Mouse (Mus musculus) T-cell, adult 2 months (primary cell): ENCODE data around the gene Cdiptos.

Experiments
- DNase-seq: peaks from one replicate; pipeline ENCODE4 v3.0.0; 2022; ENCODE audit warnings: low spot score

The Cdiptos gene

GRCm38 (mm10) chr7:127014320-127014719 is 38.4 kb upstream of the Cdiptos start, which contains the start of gene Mvp:
TSS of gene Mvp (minus strand) at chr7:127014621.
- DNase-seq, result peak; percentile 76

- DNase-seq, result no peak
Measured at GRCm38 (mm10) chr7:127013385-127013784, 37.5 kb upstream of the Cdiptos start.

- no peak for DNase-seq
Measured at GRCm38 (mm10) chr7:127012845-127013244, 36.9 kb upstream of the Cdiptos start.

DNA sequence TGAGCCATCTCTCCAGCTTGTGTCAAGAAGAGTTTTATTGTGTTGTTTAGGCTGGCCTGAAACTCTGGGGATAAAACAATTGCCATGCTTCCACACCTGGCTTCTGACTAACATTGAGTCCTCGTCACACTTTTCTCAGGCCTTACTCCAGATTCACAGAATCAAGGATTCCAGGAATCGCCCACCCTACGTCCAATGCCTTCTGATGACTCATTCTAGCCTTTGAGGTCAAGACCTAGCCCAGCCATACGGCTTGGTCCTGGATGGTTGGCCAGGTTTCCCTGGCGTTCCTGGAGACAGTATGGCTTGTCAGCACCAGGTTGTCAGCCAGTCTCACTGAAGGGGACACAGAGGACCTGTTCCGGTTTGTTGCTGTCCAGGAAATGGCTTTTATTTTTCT is 36.5 kb upstream of the Cdiptos start:
- no peak for DNase-seq

- no peak for DNase-seq
Measured at GRCm38 (mm10) chr7:127011717-127012116, 35.8 kb upstream of the Cdiptos start.

DNA sequence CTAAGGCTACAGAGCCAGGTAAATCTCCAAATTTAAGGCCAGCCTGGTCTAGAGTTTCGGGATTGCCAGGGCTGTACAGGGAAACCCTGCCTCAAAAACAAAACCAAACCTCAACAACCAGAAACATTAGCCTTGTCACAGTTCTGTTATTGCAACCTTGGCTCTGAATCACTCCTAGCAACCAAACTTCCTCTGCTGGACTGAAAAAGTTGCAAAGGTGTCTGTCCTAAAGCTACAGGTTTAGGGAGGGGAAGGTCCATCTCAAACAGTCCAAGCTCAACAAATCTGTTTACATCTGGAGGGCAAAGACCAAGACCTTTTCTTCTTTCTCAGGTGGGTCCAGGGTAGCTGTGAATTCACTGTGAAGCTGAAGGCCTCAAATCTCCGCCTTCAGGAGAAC is 35.2 kb upstream of the Cdiptos start:
- no peak for DNase-seq

DNA sequence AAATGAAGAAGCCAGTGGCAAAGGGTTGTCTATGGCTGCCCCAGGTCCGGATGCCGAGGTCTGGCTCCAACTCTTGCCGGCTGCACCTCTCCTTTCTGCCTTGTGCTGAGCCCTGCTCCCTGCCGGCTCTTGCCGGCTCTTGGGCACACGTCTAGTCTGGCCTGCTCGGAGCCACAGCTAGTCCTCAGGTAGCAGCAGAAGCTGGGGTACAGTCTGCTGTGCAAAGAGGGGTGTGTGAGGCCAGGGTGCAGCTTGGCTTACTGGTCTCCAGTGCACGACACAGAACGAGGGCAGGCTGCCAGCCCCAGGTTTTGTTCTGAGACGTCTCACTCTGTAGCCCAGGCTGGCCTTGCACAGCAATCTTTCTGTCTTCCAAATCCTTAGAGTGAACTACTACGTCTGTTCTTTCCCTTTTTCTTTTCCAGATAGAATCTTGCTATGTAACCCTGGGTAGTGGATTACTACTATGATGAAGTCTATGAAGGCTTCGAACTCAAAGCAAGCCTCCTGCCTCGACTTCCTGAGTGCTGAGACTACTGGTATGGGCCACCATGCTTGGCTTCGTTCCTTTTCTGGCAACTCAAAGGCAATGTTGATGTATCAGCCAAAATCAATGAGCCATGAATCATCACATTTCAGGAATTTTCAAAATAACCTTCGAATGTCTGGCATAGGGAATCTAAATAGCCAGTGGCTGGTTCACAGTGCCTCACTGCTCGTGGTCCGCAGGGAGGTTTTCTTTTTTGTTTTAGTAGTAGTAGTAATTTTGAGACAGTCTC is 33.6 kb upstream of the Cdiptos start:
- DNase-seq, result no peak

GRCm38 (mm10) chr7:127008239-127009019 is 32.5 kb upstream of the Cdiptos start:
- DNase-seq, result no peak

DNA sequence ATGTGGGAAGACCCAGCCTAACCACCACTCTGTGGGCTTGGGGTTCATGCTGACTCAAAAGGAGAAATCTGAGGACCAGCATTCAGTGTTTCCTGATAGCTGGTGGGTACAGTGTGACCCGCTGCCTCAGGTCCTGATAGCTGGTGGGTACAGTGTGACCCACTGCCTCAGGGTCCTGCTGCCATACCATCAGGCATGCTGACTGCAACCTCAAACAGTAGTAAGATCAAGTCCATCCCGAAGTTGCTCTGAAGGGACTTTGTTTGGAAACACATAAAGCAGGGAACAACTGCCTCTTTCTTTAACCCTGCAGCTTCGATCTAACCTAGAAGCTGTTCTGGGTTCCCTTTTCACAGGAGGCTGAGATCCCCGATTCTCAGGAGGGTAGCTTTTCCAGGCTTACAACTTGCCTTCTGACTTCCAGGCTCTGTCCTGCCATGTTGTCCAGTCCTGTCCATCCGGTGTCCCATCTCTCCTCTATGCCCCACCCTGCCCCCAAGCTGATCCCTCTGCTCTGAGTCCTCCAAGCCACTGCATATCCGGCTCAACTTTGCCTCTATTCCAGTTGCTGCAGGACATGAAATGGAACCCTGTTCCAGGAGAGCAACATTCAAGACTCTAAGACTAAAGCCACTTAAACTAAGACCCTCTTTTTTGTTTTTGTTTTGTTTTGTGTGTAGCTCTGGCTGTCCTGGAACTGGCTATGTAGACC is 31.6 kb upstream of the Cdiptos start:
- DNase-seq, result no peak

GRCm38 (mm10) chr7:127004122-127004875 is 28.4 kb upstream of the Cdiptos start:
- DNase-seq, result no peak

GRCm38 (mm10) chr7:127003620-127004019 is 27.7 kb upstream of the Cdiptos start:
- no peak for DNase-seq

GRCm38 (mm10) chr7:126999568-126999967 is 23.7 kb upstream of the Cdiptos start:
- peak; percentile 80 for DNase-seq

GRCm38 (mm10) chr7:126996449-126996848 is 20.6 kb upstream of the Cdiptos start:
- DNase-seq, result no peak

DNA sequence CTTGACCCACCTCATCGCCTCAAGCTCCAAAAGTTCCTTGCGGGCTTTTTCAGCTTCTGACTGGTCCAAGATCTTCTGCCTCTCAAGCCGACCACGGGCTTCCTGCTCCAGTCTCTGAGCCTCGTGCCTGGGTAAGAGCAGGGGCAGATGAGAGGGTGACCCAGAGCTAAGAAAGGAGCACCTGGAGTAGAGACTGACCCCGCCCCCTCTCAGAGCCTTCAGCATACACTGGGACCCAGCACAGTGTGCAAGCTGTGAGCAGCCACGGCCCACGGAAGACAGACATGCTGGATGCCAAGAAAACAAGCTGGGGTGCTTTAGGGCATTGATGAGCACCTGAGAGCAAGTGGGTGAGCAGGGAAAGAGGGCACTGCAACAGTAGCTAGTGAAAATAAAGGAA is 12.9 kb upstream of the Cdiptos start:
- no peak for DNase-seq

GRCm38 (mm10) chr7:126986319-126986718 is 10.4 kb upstream of the Cdiptos start:
- peak; percentile 34 for DNase-seq

- DNase-seq, result no peak
Measured at GRCm38 (mm10) chr7:126984667-126985444, 9.0 kb upstream of the Cdiptos start.

DNA sequence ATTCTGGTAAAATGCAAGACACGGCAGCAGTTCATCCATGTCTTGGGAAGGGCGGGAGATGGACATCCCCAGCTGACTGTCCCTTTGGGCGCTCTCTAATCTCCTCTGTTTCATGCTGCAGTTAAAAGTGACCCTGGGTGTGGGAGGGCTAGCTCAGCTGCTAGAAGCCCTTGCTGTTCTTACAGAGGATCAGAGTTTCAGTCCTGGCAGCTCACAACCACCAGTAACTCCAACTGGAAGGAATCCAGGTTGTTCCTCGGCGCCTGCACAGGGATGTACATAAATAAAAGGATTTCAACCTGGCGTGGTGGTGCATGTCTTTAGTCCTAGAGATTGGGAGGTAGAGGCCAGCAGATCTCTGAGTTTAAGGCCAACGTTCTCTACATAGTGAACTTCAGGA is 7.2 kb upstream of the Cdiptos start:
- no peak for DNase-seq

DNA sequence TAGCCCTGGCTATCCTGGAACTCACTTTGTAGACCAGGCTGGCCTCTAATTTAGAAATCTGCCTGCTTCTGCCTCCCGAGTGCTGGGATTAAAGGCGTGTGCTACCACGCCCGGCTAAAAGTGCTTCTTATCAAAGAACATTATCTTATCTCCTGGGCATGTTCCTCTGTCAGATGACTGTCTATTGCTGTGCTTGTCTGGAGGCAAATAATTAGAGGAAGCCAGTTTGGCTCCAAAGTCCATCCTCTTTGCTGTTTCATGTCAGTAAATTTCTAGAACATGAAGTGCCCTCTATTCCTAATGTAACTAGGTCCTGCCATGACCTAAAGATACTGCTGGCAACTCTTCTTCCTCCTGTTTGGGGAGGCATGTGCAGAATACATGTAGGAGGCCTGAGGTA is 6.2 kb upstream of the Cdiptos start:
- DNase-seq, result no peak

- DNase-seq, result no peak
Measured at GRCm38 (mm10) chr7:126981601-126982000, 5.7 kb upstream of the Cdiptos start.

DNA sequence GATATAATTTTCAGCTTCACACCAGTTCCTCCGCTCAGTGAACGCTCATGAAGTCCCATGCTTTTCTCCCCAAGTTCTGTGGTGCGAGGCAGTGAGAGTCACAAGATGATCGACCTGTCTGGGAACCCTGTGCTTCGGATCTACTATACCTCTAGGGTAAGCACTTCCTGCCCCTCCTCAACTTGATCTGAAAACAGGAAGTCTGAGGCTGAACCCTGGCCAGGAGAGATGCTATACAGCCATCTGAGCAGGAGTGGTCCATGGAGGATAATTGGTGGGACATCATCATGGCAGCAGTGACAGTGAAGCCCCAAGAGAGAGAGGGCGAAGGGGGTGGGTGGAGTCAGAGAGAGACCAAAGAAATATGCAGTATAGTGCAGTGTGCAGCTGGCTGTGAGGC is 2.9 kb upstream of the Cdiptos start:
- peak; percentile 46 for DNase-seq

DNA sequence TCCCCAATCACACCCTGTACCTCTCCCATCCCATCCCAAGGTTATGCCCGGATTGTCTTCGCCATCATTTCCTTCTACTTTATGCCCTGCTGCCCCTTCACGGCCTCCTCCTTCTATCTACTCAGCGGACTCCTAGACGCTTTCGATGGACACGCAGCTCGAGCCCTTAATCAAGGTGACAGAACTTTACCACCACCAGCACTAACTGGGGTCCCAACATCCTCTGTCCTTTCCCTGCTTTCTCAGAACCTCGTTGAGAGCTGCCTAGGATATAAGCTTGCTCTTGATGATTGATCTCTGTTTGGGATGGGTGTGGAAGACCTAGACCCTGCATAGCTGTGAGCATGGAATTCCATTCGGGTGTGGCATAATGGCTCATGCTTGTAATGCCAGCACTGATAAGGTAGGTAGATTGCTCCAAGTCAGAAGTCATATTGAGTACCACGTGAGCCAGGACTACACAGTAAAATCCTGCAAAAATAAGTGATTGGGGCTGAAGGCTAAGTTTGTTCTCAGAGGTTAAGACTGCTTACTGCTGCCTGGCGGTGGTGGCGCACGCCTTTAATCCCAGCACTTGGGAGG is 1.1 kb upstream of the Cdiptos start:
- DNase-seq, result no peak

- no peak for DNase-seq
Measured at GRCm38 (mm10) chr7:126975893-126975949, 177 bp downstream of the Cdiptos start, which contains the start of gene Cdipt. TSS of gene Cdipt (plus strand) at chr7:126975914.
